16 mouse cellular contexts compared by ENCODE assay signal in genomic region chr5:77277204-77277603, GRCm38 (mm10).
"Had no signal": no experiment of that assay in that cellular context is flagged by ENCODE, and none has a peak within 500 bp of the region (broad histone marks: within the 10 kb centered on the region; RNA-seq: fewer than 3 reads in every experiment).

No protein-coding gene starts in this region.

- ATAC-seq: hindbrain, embryonic 16.5 days; inflammation-experienced regulatory T-cells, adult 6 months; intestine, embryonic 15.5 days; intestine, postnatal 0 days had no signal

- DNase-seq: gastrocnemius, adult 2 months; gastrocnemius, postnatal 10 days; gastrocnemius, postnatal 25 days; heart, adult 2 months; heart, postnatal 10 days; heart, postnatal 4 days; kidney, adult 18-20 months; kidney, adult 8-10 months; kidney, postnatal 10 days; kidney, postnatal 25 days; kidney, postnatal 4 days; left cerebral cortex, postnatal 4 days had no signal
